Mouse (Mus musculus) mouse trophoblast stem cell (cell line): ENCODE results near the gene Pomp.

Source experiments
- in situ Hi-C, 2 experiments: fragments of 300-500 bp; cut with MseI, MboI; formaldehyde crosslinking; loops; 2 replicates in 1 of 2; 3 replicates in 1 of 2; pipeline ENCODE4 v1.15.1; 2025

The Pomp gene

GRCm38 (mm10) chr5:147902008-147902757 is 41.9 kb downstream of the Pomp start:
- in situ Hi-C loops, result no loop called here

- in situ Hi-C loops, result no loop called here
Observed at GRCm38 (mm10) chr5:147903166-147903565, 42.9 kb downstream of the Pomp start.

GRCm38 (mm10) chr5:147907144-147907543 is 46.9 kb downstream of the Pomp start:
- in situ Hi-C loops, result no loop called here

GRCm38 (mm10) chr5:147907851-147908250 is 47.6 kb downstream of the Pomp start:
- in situ Hi-C loops, result no loop called here

- in situ Hi-C loops, result no loop called here
Observed at GRCm38 (mm10) chr5:147910807-147911509, 50.7 kb downstream of the Pomp start.

- in situ Hi-C loops, result no loop called here
Observed at GRCm38 (mm10) chr5:147911744-147912143, 51.5 kb downstream of the Pomp start.

GRCm38 (mm10) chr5:147913241-147913842 is 53.1 kb downstream of the Pomp start:
- in situ Hi-C loops, result no loop called here

- in situ Hi-C loops, result no loop called here
Observed at GRCm38 (mm10) chr5:147915038-147915566, 54.8 kb downstream of the Pomp start.

GRCm38 (mm10) chr5:147916171-147916570 is 55.9 kb downstream of the Pomp start:
- in situ Hi-C loops, result no loop called here

- in situ Hi-C loops, result no loop called here
Observed at GRCm38 (mm10) chr5:147918044-147918846, 58.0 kb downstream of the Pomp start.

- in situ Hi-C loops, result no loop called here
Observed at GRCm38 (mm10) chr5:147924621-147925020, 64.4 kb downstream of the Pomp start.
